Mouse (Mus musculus) stomach, embryonic 15.5 days (tissue): ENCODE results near the gene Dhx37. TPM values are rescaled to one million over a fixed set of nuclear protein-coding genes. Genes with fewer than 3 reads are reported as not detected.
"Not testable (repeated sequence)": the region's sequence is repeated elsewhere in the genome, so short reads cannot be mapped to it uniquely, and the experiment has no call there.

Experiments used
- ATAC-seq: fragments of 200-750 bp; cut with Nextera tagmentation; 2 replicates; pipeline ENCODE4 v1.8.0; 2017; ENCODE audit warnings: low read depth, moderate number of reproducible peaks, moderate TSS enrichment; ENCODE audit not compliant: insufficient read depth, low FRiP score
- H3K27ac ChIP-seq: fragments of 300-500 bp; sonication (generic); 2 replicates; pipeline ENCODE4 v1.5.1; 2015; ENCODE audit warnings: mild to moderate bottlenecking, inconsistent platforms
- H3K27me3 ChIP-seq: fragments of 300-500 bp; sonication (generic); replicated peaks from 2 replicates; pipeline ENCODE4 v1.6.1; 2015; ENCODE audit warnings: inconsistent platforms
- H3K36me3 ChIP-seq: fragments of 300-500 bp; sonication (generic); 2 replicates; pipeline ENCODE4 v1.6.1; 2015; ENCODE audit warnings: inconsistent platforms
- H3K4me1 ChIP-seq: fragments of 300-500 bp; sonication (generic); 2 replicates; pipeline ENCODE4 v1.6.1; 2015; ENCODE audit warnings: inconsistent platforms
- H3K4me2 ChIP-seq: fragments of 300-500 bp; sonication (generic); 2 replicates; pipeline ENCODE4 v1.6.1; 2015; ENCODE audit warnings: mild to moderate bottlenecking, inconsistent platforms
- H3K4me3 ChIP-seq: fragments of 300-500 bp; sonication (generic); replicated peaks from 2 replicates; pipeline ENCODE4 v1.5.1; 2015; ENCODE audit warnings: inconsistent platforms
- H3K9ac ChIP-seq: fragments of 300-500 bp; sonication (generic); 2 replicates; pipeline ENCODE4 v1.6.1; 2015; ENCODE audit warnings: inconsistent platforms
- H3K9me3 ChIP-seq: fragments of 300-500 bp; sonication (generic); 2 replicates; pipeline ENCODE4 v1.6.1; 2016; ENCODE audit warnings: inconsistent platforms
- WGBS: fragments of 180-500 bp; shearing (Covaris S2); methylation state at CpG from one replicate; pipeline ENCODE4 v1.1.7; 2015; 5-methylcytosine and 5-hydroxymethylcytosine counted together
- polyA plus RNA-seq: library from polyadenylated mRNA; unstranded; fragments of >200 nt; fragmentation: Nextera tagmentation; extraction: Ambion mirVana; gene quantifications from 2 replicates; pipeline ENCODE4 v1.2.1, GENCODE M21; 2015

Gene Dhx37
- polyA plus RNA-seq, 1 experiment from 2014 or later, result 11.5 TPM

- H3K4me2 ChIP-seq, result no peak overlapping the region
- no peaks in the 10 kb centered on the region for H3K27me3 ChIP-seq
- WGBS, result 72% methylated on average over 11 of the region's 11 CpGs
- peaks cover 65% of the 10 kb centered on the region for H3K36me3 ChIP-seq
- no peaks in the 10 kb centered on the region for H3K4me1 ChIP-seq
- no peak for ATAC-seq
- H3K27ac ChIP-seq, result no peak overlapping the region
- H3K9me3 ChIP-seq, result no peaks in the 10 kb centered on the region
- no peak overlapping the region for H3K4me3 ChIP-seq
- no peak overlapping the region for H3K9ac ChIP-seq
Measured at GRCm38 (mm10) chr5:125419124-125419523, 14.8 kb downstream of the Dhx37 start.

DNA sequence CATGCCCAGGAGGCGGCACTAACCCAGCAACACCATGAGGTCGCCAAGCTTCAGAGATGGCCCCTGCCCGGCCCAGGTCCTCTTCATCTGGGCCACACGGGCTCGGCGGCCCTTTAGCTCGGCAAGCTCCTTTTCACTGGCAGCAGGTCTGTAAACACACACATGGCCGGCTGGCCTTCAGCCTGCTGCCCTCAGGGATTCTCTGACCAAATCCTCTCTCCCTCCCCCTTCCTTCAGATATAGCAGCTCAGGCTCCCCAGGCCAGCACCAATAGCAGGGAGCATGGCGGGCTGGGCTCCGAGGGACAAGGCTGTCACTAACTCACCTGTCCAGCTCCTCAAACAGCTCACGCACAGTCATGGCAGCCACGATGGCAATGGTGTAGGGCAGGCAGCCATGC, 15.3 kb downstream of the Dhx37 start:
- Histone ChIP-seq H3K4me2 (no peak overlapping the region), H3K27me3 (no peaks in the 10 kb centered on the region), H3K4me3 (no peak overlapping the region), H3K9me3 (no peaks in the 10 kb centered on the region), H3K4me1 (no peaks in the 10 kb centered on the region), H3K9ac (no peak overlapping the region), H3K27ac (no peak overlapping the region), H3K36me3 (peaks cover 65% of the 10 kb centered on the region)
- 92% methylated on average over 12 of the region's 12 CpGs for WGBS
- ATAC-seq, result no peak

- Histone ChIP-seq H3K9ac (no peak overlapping the region), H3K4me3 (no peak overlapping the region), H3K27me3 (no peaks in the 10 kb centered on the region), H3K36me3 (peaks cover 54% of the 10 kb centered on the region), H3K4me1 (no peaks in the 10 kb centered on the region), H3K27ac (no peak overlapping the region), H3K9me3 (no peaks in the 10 kb centered on the region), H3K4me2 (no peak overlapping the region)
- WGBS, result 94% methylated on average over 8 of the region's 8 CpGs
- no peak for ATAC-seq
Measured at GRCm38 (mm10) chr5:125416183-125416582, 17.7 kb downstream of the Dhx37 start.

DNA sequence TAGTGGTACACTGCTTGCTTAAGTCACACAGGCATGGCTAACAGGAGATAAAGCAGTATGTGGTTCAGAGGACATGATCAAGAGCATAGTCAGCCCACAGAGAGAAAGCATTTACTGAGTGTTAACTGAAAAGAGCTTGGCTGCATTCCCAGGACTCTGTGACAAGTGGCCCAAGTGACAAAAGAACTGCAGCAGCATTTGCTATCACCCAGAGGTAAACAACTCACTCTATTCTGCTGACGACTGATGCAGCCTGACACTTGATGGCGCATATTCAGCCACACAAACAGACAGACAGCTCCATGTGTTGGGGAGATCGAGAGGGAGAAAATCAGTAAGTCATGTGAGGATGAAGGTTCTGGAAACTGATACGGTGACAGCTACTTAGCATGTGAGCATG, 20.2 kb downstream of the Dhx37 start:
- H3K4me1 ChIP-seq, result peaks cover 8% of the 10 kb centered on the region; the same call in 1 of the 2 replicates
- H3K27me3 ChIP-seq, result no peaks in the 10 kb centered on the region
- no peak overlapping the region for H3K4me3 ChIP-seq
- no peak overlapping the region for H3K4me2 ChIP-seq
- H3K36me3 ChIP-seq, result peaks cover 35% of the 10 kb centered on the region
- no peaks in the 10 kb centered on the region for H3K9me3 ChIP-seq
- 85% methylated on average over 4 of the region's 4 CpGs for WGBS
- no peak overlapping the region for H3K9ac ChIP-seq
- H3K27ac ChIP-seq, result no peak overlapping the region
- no peak for ATAC-seq

DNA sequence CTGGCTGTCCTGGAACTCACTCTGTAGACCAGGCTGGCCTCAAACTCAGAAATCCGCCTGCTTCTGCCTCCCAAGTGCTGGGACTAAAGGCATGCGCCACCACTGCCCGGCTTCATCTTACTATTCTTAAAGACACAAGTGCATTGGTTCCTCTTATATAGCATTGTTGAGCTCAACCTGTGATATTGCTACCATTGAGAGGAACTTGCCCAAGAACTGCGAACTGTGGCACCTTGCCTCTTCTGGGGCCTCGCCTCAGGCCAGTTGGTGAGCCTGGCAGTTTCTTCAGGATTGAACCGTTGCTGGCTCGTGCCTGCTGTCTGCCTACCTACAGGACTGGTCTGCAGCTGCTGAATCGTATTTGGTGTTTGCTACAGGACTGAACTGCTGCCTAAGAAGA, 21.4 kb downstream of the Dhx37 start:
- ATAC-seq, H3K4me2 ChIP-seq, H3K4me1 ChIP-seq, H3K9ac ChIP-seq, H3K27me3 ChIP-seq, H3K4me3 ChIP-seq, H3K27ac ChIP-seq, H3K9me3 ChIP-seq: not testable (repeated sequence)
- WGBS, result 83% methylated on average over 8 of the region's 8 CpGs
- H3K36me3 ChIP-seq, result peaks cover 32% of the 10 kb centered on the region

GRCm38 (mm10) chr5:125411972-125412530, 21.9 kb downstream of the Dhx37 start:
- H3K4me2 ChIP-seq, result no peak overlapping the region
- no peak overlapping the region for H3K27ac ChIP-seq
- no peak overlapping the region for H3K4me3 ChIP-seq
- H3K4me1 ChIP-seq, result peaks cover 13% of the 10 kb centered on the region
- H3K36me3 ChIP-seq, result peaks cover 28% of the 10 kb centered on the region
- no peak for ATAC-seq
- no peak overlapping the region for H3K9ac ChIP-seq
- no peaks in the 10 kb centered on the region for H3K27me3 ChIP-seq
- H3K9me3 ChIP-seq, result no peaks in the 10 kb centered on the region
- 69% methylated on average over 5 of the region's 5 CpGs for WGBS

- H3K4me1 ChIP-seq, result peaks cover 14% of the 10 kb centered on the region
- H3K27ac ChIP-seq, result 0 out of 2 replicates have a peak overlapping the region, but pooled peaks have one; percentile 16
- 10% methylated on average over 20 of the region's 20 CpGs for WGBS
- peak overlapping the region; percentile 50 for H3K4me2 ChIP-seq
- H3K9ac ChIP-seq, result no peak overlapping the region
- H3K4me3 ChIP-seq, result peak overlapping the region; percentile 39
- H3K9me3 ChIP-seq, result no peaks in the 10 kb centered on the region
- H3K36me3 ChIP-seq, result 0 out of 2 replicates have a peak, but pooled peaks cover 6% of the 10 kb centered on the region
- H3K27me3 ChIP-seq, result no peaks in the 10 kb centered on the region
- no peak for ATAC-seq
Measured at GRCm38 (mm10) chr5:125409348-125410090, 24.4 kb downstream of the Dhx37 start.

DNA sequence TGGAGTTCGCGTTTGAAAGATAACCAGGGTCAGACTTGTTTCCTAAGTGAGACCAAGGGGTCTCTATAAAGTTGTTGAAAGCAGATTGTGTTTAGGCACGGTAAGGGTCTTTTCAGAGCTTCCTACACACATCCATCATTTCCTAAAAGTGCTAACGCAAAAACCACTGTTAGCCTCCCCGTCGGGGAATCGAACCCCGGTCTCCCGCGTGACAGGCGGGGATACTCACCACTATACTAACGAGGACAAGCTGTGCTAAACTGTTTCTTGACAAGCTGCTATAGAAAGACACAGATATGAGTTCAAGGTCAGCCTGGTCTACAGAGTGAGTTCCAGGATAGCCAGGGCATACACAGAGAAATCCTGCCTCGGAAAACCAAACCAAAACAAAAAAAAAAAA, 25.1 kb downstream of the Dhx37 start:
- peak; percentile 49 for ATAC-seq
- Histone ChIP-seq H3K4me3 (peak overlapping the region; percentile 39), H3K4me2 (peak overlapping the region; percentile 50), H3K4me1 (peaks cover 14% of the 10 kb centered on the region), H3K27ac (0 out of 2 replicates have a peak overlapping the region, but pooled peaks have one; percentile 16), H3K9me3 (no peaks in the 10 kb centered on the region), H3K27me3 (no peaks in the 10 kb centered on the region), H3K36me3 (0 out of 2 replicates have a peak, but pooled peaks cover 3% of the 10 kb centered on the region), H3K9ac (no peak overlapping the region)
- under 1% methylated on average over 13 of the region's 13 CpGs for WGBS

DNA sequence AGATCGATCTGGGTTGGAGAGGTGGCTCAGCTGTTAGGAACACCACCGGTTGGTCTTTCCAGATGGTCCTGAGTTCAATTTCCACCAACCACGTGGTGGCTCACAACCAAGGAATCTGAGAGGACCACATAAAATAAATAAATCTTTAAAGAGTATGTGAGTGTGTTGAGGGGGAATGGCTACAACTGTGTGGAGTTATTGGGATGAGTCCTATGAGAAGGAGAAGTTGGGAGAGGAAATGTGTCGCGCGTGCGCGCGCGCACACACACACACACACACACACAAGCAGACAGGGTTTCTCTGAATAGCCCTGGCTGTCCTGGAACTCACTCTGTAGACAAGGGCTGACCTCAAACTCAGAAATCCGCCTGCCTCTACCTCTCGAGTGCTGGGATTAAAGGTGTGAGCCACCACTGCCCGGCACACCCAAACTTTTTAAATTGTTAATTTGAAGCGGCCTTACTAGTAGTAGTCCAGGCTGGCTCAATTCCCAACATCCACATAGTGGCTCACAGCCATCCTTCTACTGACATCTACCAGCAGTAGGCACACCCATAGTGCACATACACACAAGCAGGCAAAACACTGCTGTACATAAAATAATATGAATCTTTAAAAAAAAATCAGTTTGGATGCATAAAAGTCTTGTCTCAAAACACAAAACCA, 25.9 kb downstream of the Dhx37 start:
- Histone ChIP-seq H3K27me3 (no peaks in the 10 kb centered on the region), H3K27ac (no peak overlapping the region), H3K4me3 (no peak overlapping the region), H3K9ac (no peak overlapping the region), H3K9me3 (no peaks in the 10 kb centered on the region), H3K4me1 (peaks cover 14% of the 10 kb centered on the region), H3K4me2 (no peak overlapping the region; the same call in 1 of the 2 replicates), H3K36me3 (no peaks in the 10 kb centered on the region)
- 61% methylated on average over 14 of the region's 14 CpGs for WGBS
- no peak for ATAC-seq

- Histone ChIP-seq H3K4me3 (peak overlapping the region; percentile 60), H3K27ac (0 out of 2 replicates have a peak overlapping the region, but pooled peaks have one; percentile 90), H3K9ac (no peak overlapping the region), H3K9me3 (no peaks in the 10 kb centered on the region), H3K4me2 (peak overlapping the region; percentile 82), H3K27me3 (no peaks in the 10 kb centered on the region), H3K36me3 (no peaks in the 10 kb centered on the region), H3K4me1 (peaks cover 17% of the 10 kb centered on the region)
- no peak for ATAC-seq
- 56% methylated on average over 13 of the region's 13 CpGs for WGBS
Measured at GRCm38 (mm10) chr5:125407020-125407830, 26.7 kb downstream of the Dhx37 start.

- WGBS, result 3% methylated on average over 20 of the region's 20 CpGs
- peak overlapping the region; percentile 82 for H3K4me2 ChIP-seq
- peaks cover 17% of the 10 kb centered on the region for H3K4me1 ChIP-seq
- H3K9me3 ChIP-seq, result no peaks in the 10 kb centered on the region
- peak overlapping the region; percentile 41 for H3K9ac ChIP-seq
- ATAC-seq, result peak; percentile 44
- H3K27me3 ChIP-seq, result no peaks in the 10 kb centered on the region
- H3K4me3 ChIP-seq, result peak overlapping the region; percentile 60
- no peaks in the 10 kb centered on the region for H3K36me3 ChIP-seq
- peak overlapping the region; percentile 90 for H3K27ac ChIP-seq
Measured at GRCm38 (mm10) chr5:125406322-125407016, 27.5 kb downstream of the Dhx37 start.
